8 mouse cellular contexts compared by ENCODE assay signal in genomic region chr11:58103344-58103653, GRCm38 (mm10). TPM values are rescaled to one million over a fixed set of nuclear protein-coding genes. Genes with fewer than 3 reads are reported as not detected.
A peak's percentile ranks its signal among the peaks of the same experiment; 100 is the strongest.
DNase-seq lines count a peak whose midpoint lies in the region; ATAC-seq and TF ChIP-seq lines count a peak whose summit lies in the region.

No protein-coding gene starts in this region.

- H3K4me1 ChIP-seq in heart, embryonic 13.5 days = peaks cover 34% of the 10 kb centered on the region
- peaks cover 48% of the 10 kb centered on the region for H3K4me1 ChIP-seq in erythroblast, embryonic 14.5 days (ENCODE audit: control insufficient read depth)
- peaks cover 10% of the 10 kb centered on the region for H3K4me1 ChIP-seq in liver, embryonic 11.5 days (replicated peaks; ENCODE audit: control insufficient read depth, insufficient read depth, low read length)
- peaks cover 28% of the 10 kb centered on the region for H3K4me1 ChIP-seq in thymus, adult 2 months (replicated peaks; ENCODE audit: control insufficient read depth, insufficient read depth, low read length)

- H3K36me3 ChIP-seq in heart, embryonic 13.5 days = no peaks in the 10 kb centered on the region
- H3K36me3 ChIP-seq in erythroblast, embryonic 14.5 days (ENCODE audit: control insufficient read depth) = peaks cover 6% of the 10 kb centered on the region
- H3K36me3 ChIP-seq in liver, embryonic 11.5 days (ENCODE audit: control insufficient read depth, insufficient read depth, low read length) = no peaks in the 10 kb centered on the region
- no peaks in the 10 kb centered on the region for H3K36me3 ChIP-seq in thymus, adult 2 months (ENCODE audit: control insufficient read depth, insufficient read depth, low read length)

- peak overlapping the region; percentile 79 for H3K9ac ChIP-seq in heart, embryonic 13.5 days
- H3K9ac ChIP-seq in liver, embryonic 11.5 days (ENCODE audit: low read depth, low read length) = peak overlapping the region; percentile 69

- intact Hi-C loops in heart, postnatal 25 days (cut with DNase I) = loop anchor here (1.0 to 10.0 kb wide), 3 partner anchors 96 to 202 kb away; partner anchors contain the start of gene Zfp692
- intact Hi-C loops in gastrocnemius, postnatal 14 days (cut with DNase I; ENCODE audit: low total_unique reads) = loop anchor here (10.0 kb wide), 1 partner anchor 62 kb away; the partner anchor contains the start of gene Gemin5

- 57% methylated on average over 13 of the region's 13 CpGs for WGBS in heart, embryonic 13.5 days
- WGBS in liver, embryonic 11.5 days = 59% methylated on average over 13 of the region's 13 CpGs
- WGBS in thymus, adult 2 months = 42% methylated on average over 13 of the region's 13 CpGs

- no peak for DNase-seq in heart, postnatal 25 days (ENCODE audit: low spot score)
- peak; percentile 36 for DNase-seq in ES-CJ7 (ENCODE audit: low read depth, low spot score)
- no peak for DNase-seq in liver, embryonic 11.5 days (ENCODE audit: low spot score)
- DNase-seq in thymus, adult 2 months = peak; percentile 60
- no peak for DNase-seq in MN1 (ENCODE audit: low spot score)
- no peak for DNase-seq in gastrocnemius, postnatal 14 days

- no peak for TF ChIP-seq CTCF in thymus, adult 2 months (IDR thresholded peaks at IDR 0.05; ENCODE audit: borderline replicate concordance, control insufficient read depth, extremely low read depth, insufficient read depth, low read length, poor library complexity)

- peak overlapping the region; percentile 60 for H3K27ac ChIP-seq in heart, embryonic 13.5 days (replicated peaks)
- H3K27ac ChIP-seq in liver, embryonic 11.5 days (ENCODE audit: low read depth, low read length) = peak overlapping the region; percentile 60; the same call in 1 of the 2 replicates
- H3K27ac ChIP-seq in thymus, adult 2 months (ENCODE audit: control insufficient read depth, insufficient read depth, low read length) = peak overlapping the region; percentile 100

- no peak for TF ChIP-seq POLR2A in thymus, adult 2 months (IDR thresholded peaks at IDR 0.05; ENCODE audit: control insufficient read depth, extremely low read depth, insufficient read depth, low read length, poor library complexity)

- peak overlapping the region; percentile 88 for H3K4me2 ChIP-seq in heart, embryonic 13.5 days
- peak overlapping the region; percentile 89 for H3K4me2 ChIP-seq in liver, embryonic 11.5 days

- H3K27me3 ChIP-seq in heart, embryonic 13.5 days (replicated peaks) = peaks cover 11% of the 10 kb centered on the region
- H3K27me3 ChIP-seq in erythroblast, embryonic 14.5 days (ENCODE audit: control insufficient read depth) = peaks cover 2% of the 10 kb centered on the region
- H3K27me3 ChIP-seq in liver, embryonic 11.5 days (replicated peaks; ENCODE audit: control insufficient read depth, insufficient read depth, low read length) = no peaks in the 10 kb centered on the region
- H3K27me3 ChIP-seq in thymus, adult 2 months (ENCODE audit: control insufficient read depth, insufficient read depth, low read length) = no peaks in the 10 kb centered on the region

- 0 out of 2 replicates have a peak, but pooled peaks have one; percentile 12 for ATAC-seq in heart, embryonic 13.5 days (ENCODE audit: extremely low read depth, insufficient number of reproducible peaks, low FRiP score, low TSS enrichment)
- ATAC-seq in liver, embryonic 11.5 days (replicated peaks; ENCODE audit: low FRiP score) = peak; percentile 35

- no peaks in the 10 kb centered on the region for H3K9me3 ChIP-seq in heart, embryonic 13.5 days
- H3K9me3 ChIP-seq in erythroblast, embryonic 14.5 days (ENCODE audit: control insufficient read depth, low read length) = no peaks in the 10 kb centered on the region
- H3K9me3 ChIP-seq in liver, embryonic 11.5 days (ENCODE audit: control insufficient read depth, low read length) = no peaks in the 10 kb centered on the region

- H3K4me3 ChIP-seq in heart, embryonic 13.5 days = peak overlapping the region; percentile 97
- peak overlapping the region; percentile 79 for H3K4me3 ChIP-seq in erythroblast, embryonic 14.5 days (replicated peaks)
- peak overlapping the region; percentile 88 for H3K4me3 ChIP-seq in liver, embryonic 11.5 days (ENCODE audit: low read depth, low read length)
- H3K4me3 ChIP-seq in thymus, adult 2 months (ENCODE audit: control insufficient read depth, insufficient read depth, low read length) = peak overlapping the region; percentile 38

RNA-seq across cellular contexts. Expression of gene Cnot8, which starts 0.7 kb away (rescaled TPM):
- polyA plus RNA-seq in heart, embryonic 13.5 days (2015; fragmentation: Nextera tagmentation; extraction: Ambion mirVana) = 64.9 and 71.1 TPM in 2 replicates
- 10 to 100 TPM; 36.0 to 36.4 TPM for total RNA-seq in heart, postnatal 25 days (2021)
- 0.36 and 0.37 TPM in 2 replicates for polyA plus RNA-seq in erythroblast, embryonic 14.5 days (2012)
- 75.7 and 77.6 TPM in 2 replicates for polyA plus RNA-seq in liver, embryonic 11.5 days (2014; fragmentation: Nextera tagmentation; extraction: Ambion mirVana)
- 158 and 192 TPM in 2 replicates for polyA plus RNA-seq in thymus, adult 2 months (2012; rRNA removed)
- 10 to 100 TPM; 31.3 to 32.1 TPM for total RNA-seq in gastrocnemius, postnatal 14 days (2021)

RNA-seq across cellular contexts. Expression of gene Gm12248, which starts 10.4 kb away (rescaled TPM):
- not detected in 2 replicates for polyA plus RNA-seq in heart, embryonic 13.5 days (2015; fragmentation: Nextera tagmentation; extraction: Ambion mirVana)
- total RNA-seq in heart, postnatal 25 days (2021) = not detected
- not detected in 2 replicates for polyA plus RNA-seq in erythroblast, embryonic 14.5 days (2012)
- polyA plus RNA-seq in liver, embryonic 11.5 days (2014; fragmentation: Nextera tagmentation; extraction: Ambion mirVana) = not detected in 2 replicates
- 0.32 and 0.59 TPM in 2 replicates for polyA plus RNA-seq in thymus, adult 2 months (2012; rRNA removed)
- total RNA-seq in gastrocnemius, postnatal 14 days (2021) = not detected

Comparison
In these comparisons a context has a peak if more than half of its experiments do, and no peak if none do; other contexts are left out.
1. H3K4me3 ChIP-seq: peak in every context shown above with its lines; median percentile 97 in heart, embryonic 13.5 days; 88 in liver, embryonic 11.5 days; 79 in erythroblast, embryonic 14.5 days; 38 in thymus, adult 2 months.
2. DNase-seq: peak in ES-CJ7 (single experiment) and thymus, adult 2 months (single experiment); none in heart, postnatal 25 days (single experiment), liver, embryonic 11.5 days (single experiment), MN1 (single experiment) and gastrocnemius, postnatal 14 days (single experiment).
3. RNA of gene Cnot8, which starts 0.7 kb away (polyA plus RNA-seq): 158 to 192 TPM in thymus, adult 2 months, 75.7 to 77.6 TPM in liver, embryonic 11.5 days and 64.9 to 71.1 TPM in heart, embryonic 13.5 days; 0.36 to 0.37 TPM in erythroblast, embryonic 14.5 days; every median in the first group is over 10 times any median in the second.
4. Peak in every context shown above with its lines, with median percentiles within 50 percentile points of each other: H3K27ac ChIP-seq.